Mouse (Mus musculus) embryo, embryonic 10.5 days (tissue): ENCODE results near the gene Olfr508.
"Not testable (repeated sequence)": the region's sequence is repeated elsewhere in the genome, so short reads cannot be mapped to it uniquely, and the experiment has no call there.

Experiments used
- DNase-seq: peaks from one replicate; pipeline ENCODE4 v3.0.0-alpha.2; 2015; ENCODE audit warnings: low spot score

Olfr508 gene

DNA sequence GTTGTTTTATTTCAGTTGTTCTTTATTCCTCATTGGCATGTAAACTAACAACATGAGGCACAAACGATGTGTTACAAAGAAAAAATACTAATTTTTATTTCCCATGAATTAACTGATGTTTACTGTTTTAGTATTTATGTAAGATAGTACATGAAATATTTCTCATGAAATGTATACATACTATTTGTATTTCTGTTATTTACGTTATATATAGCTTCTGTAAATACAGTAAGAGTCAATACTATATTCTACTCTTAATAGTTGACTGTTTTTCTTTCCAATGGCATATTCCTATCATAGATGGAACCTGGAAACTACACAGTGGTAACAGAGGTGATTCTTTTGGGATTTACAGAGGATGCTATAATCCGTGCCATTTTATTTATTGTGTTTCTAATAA, at the start of gene Olfr508:
Gene Olfr508 (plus strand): TSS at position 301 of the 400 bp plus-strand sequence.
- no peak for DNase-seq

DNA sequence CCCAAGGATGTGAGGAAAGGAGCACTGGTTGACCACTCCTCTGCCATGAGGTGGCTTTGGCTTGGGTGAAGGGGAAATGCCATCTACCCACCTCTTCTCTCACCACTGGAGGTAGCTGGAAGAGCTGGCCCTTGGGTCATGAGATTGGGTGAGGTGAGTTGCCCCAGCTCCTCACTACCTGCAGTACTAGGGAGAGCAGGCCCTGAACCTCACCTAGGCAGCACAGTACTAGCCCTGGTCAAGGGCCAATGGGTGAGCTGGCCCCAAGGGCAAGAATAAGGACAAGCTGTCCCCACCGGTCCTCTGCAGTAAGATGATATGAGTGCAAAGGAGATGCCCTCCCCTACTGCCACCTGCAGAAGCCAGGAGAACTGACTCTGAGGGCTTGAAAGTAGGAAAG, 40.0 kb upstream of the Olfr508 start:
- no peak for DNase-seq

DNA sequence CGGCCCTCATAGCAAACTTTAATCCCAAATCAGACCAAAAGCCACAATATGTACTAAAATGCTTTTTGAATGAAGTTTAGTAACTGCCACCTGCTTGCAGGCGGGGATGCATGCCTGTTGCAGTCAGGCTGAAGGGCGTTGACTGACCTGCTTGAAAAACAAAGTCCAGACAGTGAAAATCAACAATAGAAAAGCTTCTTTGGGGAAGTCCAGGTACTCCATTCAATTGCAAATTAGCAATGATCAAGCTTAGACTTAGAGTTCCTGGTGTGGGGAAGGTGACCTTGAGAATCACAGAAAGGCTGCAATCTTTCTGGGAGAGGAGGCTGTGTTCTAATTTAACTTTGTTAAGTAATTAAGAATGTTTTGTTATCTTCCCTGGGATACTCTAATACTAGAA, 27.9 kb upstream of the Olfr508 start:
- DNase-seq: not testable (repeated sequence)

DNA sequence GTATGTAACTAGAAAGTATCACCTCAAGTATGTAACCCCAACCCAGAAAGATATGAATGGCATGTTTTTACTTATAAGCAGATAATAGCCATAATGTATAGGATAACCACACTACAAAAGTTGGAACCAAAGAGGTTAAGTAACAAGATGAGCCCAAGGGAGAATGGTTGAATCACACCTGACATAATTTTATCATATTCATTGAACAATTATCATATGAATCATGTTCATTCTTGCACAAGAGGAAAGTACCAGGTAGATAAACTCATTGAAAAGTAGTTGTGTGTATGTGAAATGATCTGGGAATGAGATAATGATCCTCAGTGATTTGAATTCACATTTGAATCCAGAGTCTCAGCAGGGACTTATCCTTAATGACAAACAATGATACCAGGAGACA, 19.3 kb upstream of the Olfr508 start, which contains the start of gene Olfr506:
Gene Olfr506 (plus strand): TSS at position 301 of the 400 bp plus-strand sequence.
- DNase-seq: no peak

DNA sequence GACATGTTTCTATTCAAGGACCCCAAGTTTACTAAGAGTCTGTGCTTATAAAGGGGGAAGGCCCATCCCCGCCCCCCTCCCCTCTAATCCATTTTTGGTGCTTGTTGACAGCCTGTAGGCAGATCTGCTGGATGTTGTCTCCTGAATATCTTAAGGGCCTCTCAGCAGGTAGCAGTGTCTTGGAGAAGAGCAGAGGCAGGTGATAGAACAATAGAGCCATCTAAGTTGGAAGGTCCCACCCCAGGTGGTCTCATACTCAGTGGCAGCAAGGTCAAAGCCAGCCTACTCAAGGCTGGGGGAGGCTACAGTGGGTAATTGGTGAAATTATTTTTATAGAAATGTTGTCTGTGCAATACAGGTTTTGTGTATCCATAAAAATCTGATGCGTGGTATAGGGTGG, 15.7 kb upstream of the Olfr508 start:
- DNase-seq: no peak

DNA sequence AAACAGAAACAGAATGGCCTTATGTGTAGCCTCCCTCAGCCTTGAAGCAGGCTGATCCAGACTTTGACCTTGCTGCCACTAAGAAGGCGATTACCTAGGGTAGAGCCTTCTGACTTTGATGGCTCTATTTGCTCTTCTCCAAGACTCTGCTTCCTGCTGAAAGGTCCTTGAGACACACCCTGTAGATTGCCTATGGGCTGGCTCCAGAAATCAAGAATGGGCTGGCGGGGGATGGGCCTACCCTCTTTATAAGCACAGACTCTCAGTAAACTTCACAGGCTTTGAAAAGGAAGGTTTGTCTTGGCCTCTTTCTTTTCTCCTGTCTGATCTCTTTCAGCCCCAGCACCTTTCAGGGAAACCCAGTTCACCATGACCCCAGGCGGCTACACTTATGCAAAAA, 13.0 kb upstream of the Olfr508 start:
- DNase-seq: not testable (repeated sequence)

DNA sequence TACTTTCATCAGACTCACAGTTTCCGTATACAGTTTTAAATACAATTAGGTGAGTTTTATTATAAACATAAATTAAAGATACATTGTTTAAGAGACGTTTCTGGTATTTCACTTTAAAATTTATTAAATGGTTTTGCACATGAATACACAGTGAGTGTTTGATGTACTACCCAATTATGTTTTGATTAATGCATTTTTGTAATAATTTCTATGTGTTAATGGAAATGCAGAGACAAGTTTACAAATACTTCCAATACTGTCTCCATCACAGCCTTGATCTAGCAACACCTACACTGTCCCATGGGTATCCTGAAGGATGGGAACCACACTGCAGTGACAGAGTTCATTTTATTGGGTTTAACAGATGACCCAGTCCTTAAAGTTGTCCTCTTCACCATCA, 8.3 kb upstream of the Olfr508 start, which contains the start of gene Olfr507:
Gene Olfr507 (plus strand): TSS at position 301 of the 400 bp plus-strand sequence.
- no peak for DNase-seq

DNA sequence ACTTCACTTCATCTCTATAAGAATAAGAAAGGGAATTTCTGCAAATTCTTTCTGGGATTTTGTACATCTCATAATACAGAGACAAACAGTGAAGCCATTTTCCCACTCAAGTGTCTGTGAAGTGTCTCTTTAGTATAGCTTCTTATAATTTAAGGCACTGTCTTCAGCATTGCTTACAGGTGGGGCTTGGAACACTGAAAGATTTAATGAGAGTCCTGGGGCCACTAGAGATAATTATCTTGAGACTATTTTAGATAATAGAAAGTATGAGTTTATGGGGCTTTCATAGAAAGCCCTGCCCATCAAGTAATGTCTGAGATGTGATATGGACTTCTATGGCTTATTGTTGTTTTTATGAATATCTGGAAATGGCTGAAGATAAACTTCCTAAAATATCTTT, 22.0 kb downstream of the Olfr508 start, which contains the start of gene Olfr509:
Gene Olfr509 (minus strand): TSS at position 101 of the 400 bp plus-strand sequence.
- DNase-seq: no peak

DNA sequence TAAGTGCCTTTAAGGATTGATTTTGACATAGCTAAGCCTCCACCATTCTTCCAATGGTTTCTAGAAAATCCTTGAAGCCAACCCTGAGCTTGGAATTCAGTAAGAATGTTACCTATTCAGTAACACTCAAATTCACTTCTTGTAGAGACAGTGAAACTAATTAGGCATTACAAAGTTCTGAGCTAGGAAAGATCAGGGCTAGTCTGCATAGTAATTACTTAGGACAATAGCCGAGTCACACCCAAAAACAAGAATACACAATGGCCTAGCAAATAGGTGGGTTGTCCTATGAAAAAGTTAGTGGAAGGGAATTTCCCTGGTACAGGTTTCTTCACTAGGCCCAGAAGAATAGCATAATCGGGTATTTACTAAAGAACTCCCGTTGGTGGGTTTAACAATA, 32.6 kb downstream of the Olfr508 start:
- DNase-seq: no peak

DNA sequence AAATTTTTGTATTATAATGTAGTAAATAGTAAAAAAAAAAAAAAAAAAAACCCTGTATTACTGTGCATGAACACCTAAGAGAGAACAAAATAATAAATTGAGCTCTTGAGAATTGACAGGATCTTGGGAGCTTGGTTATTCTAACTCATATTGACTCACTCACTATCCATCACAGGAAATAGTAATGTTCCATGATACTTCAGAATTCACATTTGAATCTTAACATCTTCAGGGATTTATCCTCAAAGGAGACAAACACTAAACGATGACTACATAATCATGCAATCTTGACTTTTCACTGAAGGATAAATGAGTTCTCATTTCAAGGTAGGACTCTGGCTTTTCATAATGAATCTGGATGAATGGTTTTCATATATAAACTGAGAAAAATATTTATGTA, 36.3 kb downstream of the Olfr508 start, which contains the start of gene Olfr510:
Gene Olfr510 (plus strand): TSS at position 301 of the 400 bp plus-strand sequence.
- DNase-seq: no peak

DNA sequence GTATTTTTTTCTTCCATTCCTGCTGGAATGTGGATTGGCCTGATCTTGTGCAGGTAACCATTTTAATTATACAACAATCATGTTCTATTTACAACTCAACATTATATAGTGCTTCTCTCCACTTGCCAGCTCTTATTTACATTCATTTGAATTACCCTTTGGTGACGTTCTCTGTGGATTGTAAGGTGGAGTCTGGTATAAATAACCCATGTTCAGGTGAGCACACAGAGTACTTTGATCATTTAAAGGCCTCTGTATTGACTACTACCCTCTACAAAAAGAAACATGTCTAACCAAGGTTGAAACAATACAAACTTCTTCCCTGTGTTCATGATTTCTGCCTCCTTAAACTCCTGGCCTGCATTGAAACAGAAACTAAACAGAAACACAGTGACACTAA, 41.3 kb downstream of the Olfr508 start:
- DNase-seq: no peak

DNA sequence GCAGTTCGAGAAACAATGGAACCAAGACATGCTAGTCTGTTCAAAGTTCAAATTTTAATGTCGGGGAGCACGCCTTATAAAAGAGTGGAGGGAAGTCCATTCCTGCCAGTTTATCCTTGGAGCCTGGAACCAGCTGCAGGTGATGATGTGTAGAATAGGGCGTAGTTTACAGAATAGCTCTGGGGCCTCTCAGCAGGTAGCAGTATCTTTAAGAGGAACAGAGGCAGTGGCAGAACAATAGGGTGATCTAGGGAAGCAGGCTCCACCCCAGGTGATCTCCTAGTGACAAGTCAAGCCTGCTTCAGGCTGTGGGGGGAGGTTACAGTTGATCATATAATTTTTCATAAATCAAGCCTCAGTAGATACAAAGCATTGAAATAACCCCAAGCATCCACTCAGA, 49.1 kb downstream of the Olfr508 start:
- DNase-seq: no peak
